Mouse (Mus musculus) ovary, adult 2 months (tissue): ENCODE data around the gene Olfr1167. TPM values are rescaled to one million over a fixed set of nuclear protein-coding genes. Genes with fewer than 3 reads are reported as not detected.

Experiments
- polyA plus RNA-seq: library from polyadenylated mRNA; depleted of rRNA; stranded (reverse); fragments of >200 nt; gene quantifications from 2 replicates; pipeline ENCODE4 v1.2.3, GENCODE M21; 2012; rRNA removed

The Olfr1167 gene
- polyA plus RNA-seq, result not detected in 2 replicates

DNA sequence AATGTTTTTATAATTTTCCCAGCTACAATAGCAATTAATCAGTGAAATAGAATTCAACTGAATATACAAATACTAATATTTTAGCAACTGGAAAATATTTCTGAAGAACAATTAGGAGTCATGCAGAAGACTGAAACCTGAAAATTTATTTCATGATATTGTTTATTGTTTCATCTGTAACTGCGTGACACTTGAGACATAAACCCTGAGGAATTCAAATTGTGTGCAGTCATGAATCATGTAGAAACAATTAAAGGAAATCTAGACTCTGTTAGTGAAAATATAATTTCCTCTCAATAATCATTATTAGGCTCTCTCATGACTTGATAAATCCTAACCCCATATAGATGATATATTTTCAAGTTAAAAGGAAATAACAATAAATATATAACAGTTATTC, at the start of gene Olfr1167:
Gene Olfr1167, minus strand, starts transcription at position 101 of the 400 bp plus-strand sequence.

GRCm38 (mm10) chr2:88181580-88181979, 26.6 kb upstream of the Olfr1167 start, which contains the start of gene Olfr1168:
Gene Olfr1168, plus strand, starts transcription at chr2:88181880.

DNA sequence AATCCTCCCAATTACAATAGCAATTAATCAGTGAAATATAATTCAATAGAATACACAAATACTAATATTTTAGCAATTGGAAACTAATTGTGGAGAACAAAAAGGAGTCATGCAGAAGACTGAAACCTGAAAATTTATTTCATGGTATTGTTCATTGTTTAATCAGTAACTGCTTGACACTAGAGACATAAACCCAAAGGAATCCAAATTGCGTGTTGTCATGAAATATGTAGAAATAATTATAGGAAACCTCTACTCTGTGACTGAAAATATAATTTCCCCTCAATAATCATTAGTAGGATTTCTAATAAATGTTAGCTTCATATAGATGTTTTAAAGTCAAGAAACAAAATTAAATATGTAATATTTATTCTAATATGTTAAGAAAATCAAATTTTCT, 26.8 kb downstream of the Olfr1167 start, which contains the start of gene Olfr1166:
Gene Olfr1166, minus strand, starts transcription at position 101 of the 400 bp plus-strand sequence.

Other genes with a start within 250 kb of the Olfr1167 start
- gene Olfr1155, start 210.1 kb downstream of the Olfr1167 start, polyA plus RNA-seq, result not detected in 2 replicates
- not detected in 2 replicates for gene Olfr1156, start 202.1 kb downstream of the Olfr1167 start, polyA plus RNA-seq
- gene Olfr1157, start 186.9 kb downstream of the Olfr1167 start, polyA plus RNA-seq, result not detected in 2 replicates
- gene Olfr74, start 180.5 kb downstream of the Olfr1167 start, polyA plus RNA-seq, result not detected in 2 replicates
- gene Olfr1158, start 165.1 kb downstream of the Olfr1167 start, polyA plus RNA-seq, result not detected in 2 replicates
- not detected in 2 replicates for gene Olfr1160, start 146.9 kb downstream of the Olfr1167 start, polyA plus RNA-seq
- not detected in 2 replicates for gene Olfr1161, start 132.4 kb downstream of the Olfr1167 start, polyA plus RNA-seq
- gene Olfr73, start 117.5 kb downstream of the Olfr1167 start, polyA plus RNA-seq, result not detected in 2 replicates
- not detected in 2 replicates for gene Olfr1162, start 104.1 kb downstream of the Olfr1167 start, polyA plus RNA-seq
- not detected in 2 replicates for gene Olfr1163, start 83.4 kb downstream of the Olfr1167 start, polyA plus RNA-seq
- not detected in 2 replicates for gene Olfr1164, start 61.2 kb downstream of the Olfr1167 start, polyA plus RNA-seq
- gene Olfr1166, start 26.9 kb downstream of the Olfr1167 start, polyA plus RNA-seq, result not detected in 2 replicates
- gene Olfr1168, start 26.7 kb upstream of the Olfr1167 start, polyA plus RNA-seq, result not detected in 2 replicates
- gene Olfr1170, start 73.1 kb upstream of the Olfr1167 start, polyA plus RNA-seq, result not detected in 2 replicates
- gene Olfr1173, start 124.7 kb upstream of the Olfr1167 start, polyA plus RNA-seq, result not detected in 2 replicates
- gene Olfr1174-ps, start 159.9 kb upstream of the Olfr1167 start, polyA plus RNA-seq, result not detected in 2 replicates
- not detected in 2 replicates for gene Olfr1175-ps, start 172.0 kb upstream of the Olfr1167 start, polyA plus RNA-seq
- not detected in 2 replicates for gene Olfr1176, start 181.5 kb upstream of the Olfr1167 start, polyA plus RNA-seq
- gene Olfr1177-ps, start 191.3 kb upstream of the Olfr1167 start, polyA plus RNA-seq, result not detected in 2 replicates
- gene Olfr1178, start 231.9 kb upstream of the Olfr1167 start, polyA plus RNA-seq, result not detected in 2 replicates